Mouse (Mus musculus) MEL (cell line): ENCODE measurements around the gene Ell2. TPM values are rescaled to one million over a fixed set of nuclear protein-coding genes. Genes with fewer than 3 reads are reported as not detected.

Source experiments
- DNase-seq: peaks from one replicate; pipeline ENCODE4 v3.0.0; 2011; ENCODE audit warnings: low read depth, low spot score
- H3K27ac ChIP-seq: 2 replicates; pipeline ENCODE4 v1.5.1; 2012; ENCODE audit warnings: low read depth, mild to moderate bottlenecking, control low read depth, low read length, moderate library complexity; ENCODE audit not compliant: control insufficient read depth
- H3K27me3 ChIP-seq, 2 experiments: fragments of 150-350 bp in 1 of 2; sonication (generic) in 1 of 2; 2 replicates each; pipeline ENCODE4 v1.6.1; 2012; ENCODE audit warnings: low read length in 2 of 2, mild to moderate bottlenecking in 2 of 2, improper control_type of control experiment in 1 of 2, moderate library complexity in 1 of 2; ENCODE audit not compliant: insufficient read depth in 2 of 2, control insufficient read depth in 1 of 2
- H3K36me3 ChIP-seq, 2 experiments: 2 replicates each; pipeline ENCODE4 v1.6.1; 2012 to 2014; ENCODE audit warnings: low read length in 2 of 2, improper control_type of control experiment in 1 of 2, inconsistent platforms in 1 of 2, mild to moderate bottlenecking in 1 of 2; ENCODE audit not compliant: insufficient read depth in 2 of 2, control insufficient read depth in 1 of 2
- H3K4me1 ChIP-seq, 2 experiments: fragments of 150-350 bp in 1 of 2; sonication (generic) in 1 of 2; 2 replicates each; pipeline ENCODE4 v1.6.1; 2012; ENCODE audit warnings: low read length in 2 of 2, improper control_type of control experiment in 1 of 2, mild to moderate bottlenecking in 1 of 2; ENCODE audit not compliant: insufficient read depth in 2 of 2, control insufficient read depth in 1 of 2
- H3K4me3 ChIP-seq, 2 experiments: fragments of 150-350 bp in 1 of 2; sonication (generic) in 1 of 2; 2 replicates each; pipeline ENCODE4 v1.5.1; 2012; ENCODE audit warnings: low read depth in 2 of 2, low read length in 2 of 2, mild to moderate bottlenecking in 2 of 2, moderate library complexity in 2 of 2, control low read depth in 1 of 2, improper control_type of control experiment in 1 of 2; ENCODE audit not compliant: control insufficient read depth in 1 of 2, insufficient read depth in 1 of 2
- H3K79me2 ChIP-seq: 2 replicates; pipeline ENCODE4 v1.6.1; 2012; ENCODE audit warnings: mild to moderate bottlenecking, low read length, moderate library complexity; ENCODE audit not compliant: control insufficient read depth, poor library complexity, insufficient read depth
- H3K9ac ChIP-seq: 2 replicates; pipeline ENCODE4 v1.6.1; 2012; ENCODE audit warnings: low read depth, mild to moderate bottlenecking, control low read depth, low read length, moderate library complexity; ENCODE audit not compliant: control insufficient read depth, poor library complexity, severe bottlenecking
- H3K9me3 ChIP-seq: fragments of 150-350 bp; sonication (generic); replicated peaks from 2 replicates; pipeline ENCODE4 v1.6.1; 2012; ENCODE audit warnings: mild to moderate bottlenecking, low read length, improper control_type of control experiment, moderate library complexity; ENCODE audit not compliant: insufficient read depth
- CTCF ChIP-seq, 3 experiments: IDR thresholded peaks in 2 of 3; conservative IDR thresholded peaks in 1 of 3; 2 replicates each; pipeline ENCODE4 v1.5.1; 2011 to 2012; ENCODE audit warnings: low read length in 3 of 3, low read depth in 2 of 3, mild to moderate bottlenecking in 2 of 3, improper control_type of control experiment in 1 of 3, inconsistent platforms in 1 of 3, mixed read lengths in 1 of 3, moderate library complexity in 1 of 3; ENCODE audit not compliant: control insufficient read depth in 1 of 3, insufficient read depth in 1 of 3, poor library complexity in 1 of 3, severe bottlenecking in 1 of 3
- E2F4 ChIP-seq: IDR thresholded peaks from 2 replicates; pipeline ENCODE4 v1.6.1; 2011; ENCODE audit warnings: low read depth, low read length, improper control_type of control experiment, borderline replicate concordance
- ELF1 ChIP-seq: IDR thresholded peaks from 2 replicates; pipeline ENCODE4 v1.6.1; 2014; ENCODE audit warnings: low read depth, mild to moderate bottlenecking, inconsistent platforms, low read length, improper control_type of control experiment, moderate library complexity
- EP300 ChIP-seq, 2 experiments: IDR thresholded peaks; 2 replicates each; pipeline ENCODE4 v1.6.1; 2011; ENCODE audit warnings: improper control_type of control experiment in 2 of 2, low read length in 2 of 2, low read depth in 1 of 2, mild to moderate bottlenecking in 1 of 2
- GABPA ChIP-seq: IDR thresholded peaks from 2 replicates; pipeline ENCODE4 v1.6.1; 2012; ENCODE audit warnings: low read depth, mild to moderate bottlenecking, inconsistent platforms, low read length, improper control_type of control experiment, moderate library complexity
- JUND ChIP-seq: IDR thresholded peaks from 2 replicates; pipeline ENCODE4 v1.6.1; 2011; ENCODE audit warnings: low read depth, mild to moderate bottlenecking, improper control_type of control experiment, low read length
- KAT2A ChIP-seq: conservative IDR thresholded peaks from 2 replicates; pipeline ENCODE4 v1.6.1; 2012; ENCODE audit warnings: low read depth, low read length, improper control_type of control experiment, inconsistent platforms
- MAX ChIP-seq: IDR thresholded peaks from 2 replicates; pipeline ENCODE4 v1.6.1; 2011; ENCODE audit warnings: low read length, improper control_type of control experiment
- MAZ ChIP-seq: IDR thresholded peaks from 2 replicates; pipeline ENCODE4 v1.6.1; 2012; ENCODE audit warnings: low read depth, mild to moderate bottlenecking, inconsistent platforms, low read length, improper control_type of control experiment
- MXI1 ChIP-seq: IDR thresholded peaks from 2 replicates; pipeline ENCODE4 v1.6.1; 2011; ENCODE audit warnings: mild to moderate bottlenecking, low read depth, low read length, improper control_type of control experiment
- POLR2A ChIP-seq, 2 experiments: IDR thresholded peaks; 2 replicates each; pipeline ENCODE4 v1.6.1; 2011 to 2012; ENCODE audit warnings: low read length in 2 of 2, mild to moderate bottlenecking in 2 of 2, control low read depth in 1 of 2, improper control_type of control experiment in 1 of 2, low read depth in 1 of 2, moderate library complexity in 1 of 2; ENCODE audit not compliant: control insufficient read depth in 1 of 2, insufficient read depth in 1 of 2, poor library complexity in 1 of 2
- POLR2AphosphoS2 ChIP-seq: IDR thresholded peaks from 2 replicates; pipeline ENCODE4 v1.6.1; 2011; ENCODE audit warnings: low read length, improper control_type of control experiment
- RAD21 ChIP-seq: IDR thresholded peaks from 2 replicates; pipeline ENCODE4 v1.6.1; 2011; ENCODE audit warnings: mild to moderate bottlenecking, low read depth, low read length, improper control_type of control experiment
- RCOR1 ChIP-seq: IDR thresholded peaks from 2 replicates; pipeline ENCODE4 v1.6.1; 2012; ENCODE audit warnings: low read depth, mild to moderate bottlenecking, inconsistent platforms, low read length, improper control_type of control experiment
- SMC3 ChIP-seq: IDR thresholded peaks from 2 replicates; pipeline ENCODE4 v1.6.1; 2011; ENCODE audit warnings: low read depth, low read length, improper control_type of control experiment
- TAL1 ChIP-seq: IDR thresholded peaks from 2 replicates; pipeline ENCODE4 v1.6.1; 2012; ENCODE audit warnings: mild to moderate bottlenecking, inconsistent platforms, low read length, moderate library complexity, mixed read lengths
- TCF12 ChIP-seq: IDR thresholded peaks from 2 replicates; pipeline ENCODE4 v1.6.1; 2014; ENCODE audit warnings: low read depth, mild to moderate bottlenecking, inconsistent platforms, low read length, improper control_type of control experiment, moderate library complexity
- UBTF ChIP-seq: IDR thresholded peaks from 2 replicates; pipeline ENCODE4 v1.6.1; 2012; ENCODE audit warnings: low read depth, mild to moderate bottlenecking, inconsistent platforms, low read length, improper control_type of control experiment, moderate library complexity, borderline replicate concordance; ENCODE audit not compliant: insufficient read depth
- USF2 ChIP-seq, 2 experiments: IDR thresholded peaks; 2 replicates each; pipeline ENCODE4 v1.6.1; 2011 to 2012; ENCODE audit warnings: improper control_type of control experiment in 2 of 2, low read length in 2 of 2, borderline replicate concordance in 1 of 2, inconsistent platforms in 1 of 2, low read depth in 1 of 2, mild to moderate bottlenecking in 1 of 2; ENCODE audit not compliant: insufficient read depth in 1 of 2
- ZC3H11A ChIP-seq: IDR thresholded peaks from 2 replicates; pipeline ENCODE4 v1.6.1; 2012; ENCODE audit warnings: low read depth, mild to moderate bottlenecking, inconsistent platforms, low read length, improper control_type of control experiment
- ZKSCAN1 ChIP-seq: IDR thresholded peaks from 2 replicates; pipeline ENCODE4 v1.6.1; 2012; ENCODE audit warnings: low read depth, mild to moderate bottlenecking, inconsistent platforms, low read length, improper control_type of control experiment, moderate library complexity
- polyA plus RNA-seq, 2 experiments: library from polyadenylated mRNA; stranded (reverse) in 1 of 2; unstranded in 1 of 2; fragments of >175 nt in 1 of 2; fragments of >200 nt in 1 of 2; gene quantifications; 2 replicates each; pipeline versions ENCODE4 v1.2.1 to v1.2.4; 2012; ENCODE audit warnings: low replicate concordance in 2 of 2, low read depth in 1 of 2; ENCODE audit not compliant: insufficient read length in 2 of 2, insufficient read depth in 1 of 2, missing spikeins in 1 of 2
- total RNA-seq: library from RNA; depleted of rRNA; stranded (reverse); fragments of 300-350 nt; gene quantifications from 2 replicates; pipeline ENCODE4 v1.2.3, GENCODE M21; 2012

The Ell2 gene
- total and polyA plus RNA-seq, 3 experiments, result 25.0 to 77.1 (median 52.5) TPM

GRCm38 (mm10) chr13:75760859-75761548 lies 54.4 kb downstream of the Ell2 start:
- H3K36me3 ChIP-seq, result peaks cover 0 to 20% of the 10 kb centered on the region in 2 experiments; a peak in 2 of 4 replicates
- TF ChIP-seq ZKSCAN1 (peak; percentile 68; the same call in 1 of the 2 replicates), MXI1 (no peak)
- no peaks in the 10 kb centered on the region for H3K9me3 ChIP-seq
- H3K27ac ChIP-seq, result no peak overlapping the region
- no peak overlapping the region for H3K9ac ChIP-seq
- no peak overlapping the region for H3K4me3 ChIP-seq
- no peaks in the 10 kb centered on the region for H3K79me2 ChIP-seq
- no peaks in the 10 kb centered on the region for H3K27me3 ChIP-seq
- DNase-seq, result no peak
- H3K4me1 ChIP-seq, result no peaks in the 10 kb centered on the region

GRCm38 (mm10) chr13:75762759-75763158 lies 56.2 kb downstream of the Ell2 start:
- no peak for TF ChIP-seq JUND
- TF ChIP-seq CTCF (IDR thresholded peaks at IDR 0.05 in 2 of 3, conservative IDR thresholded peaks at IDR 0.05 in 1 of 3; ENCODE audit: control insufficient read depth in 1 of 3, insufficient read depth in 1 of 3, low read depth in 2 of 3, low read length in 3 of 3, poor library complexity in 1 of 3, severe bottlenecking in 1 of 3), result no peak
- no peak for TF ChIP-seq E2F4
- TF ChIP-seq UBTF, result no peak
- no peak for TF ChIP-seq SMC3
- TF ChIP-seq MXI1, result no peak
- TF ChIP-seq TCF12, result no peak
- TF ChIP-seq POLR2A (IDR thresholded peaks at IDR 0.05; ENCODE audit: control insufficient read depth in 1 of 2, insufficient read depth in 1 of 2, low read depth in 1 of 2, low read length in 2 of 2, poor library complexity in 1 of 2), result no peak
- TF ChIP-seq KAT2A, result no peak
- TF ChIP-seq EP300 (IDR thresholded peaks at IDR 0.05; ENCODE audit: low read depth in 1 of 2, low read length in 2 of 2), result no peak
- TF ChIP-seq TAL1, result no peak
- no peak for TF ChIP-seq MAZ
- Histone ChIP-seq H3K79me2 (no peaks in the 10 kb centered on the region), H3K27me3 (no peaks in the 10 kb centered on the region), H3K9me3 (no peaks in the 10 kb centered on the region), H3K4me3 (no peak overlapping the region), H3K9ac (no peak overlapping the region), H3K36me3 (peaks cover 0 to 17% of the 10 kb centered on the region in 2 experiments; a peak in 2 of 4 replicates), H3K4me1 (peaks cover 0 to 2% of the 10 kb centered on the region in 2 experiments; a peak in 2 of 4 replicates), H3K27ac (no peak overlapping the region)
- no peak for DNase-seq

- H3K36me3 ChIP-seq, result peaks cover 0 to 17% of the 10 kb centered on the region in 2 experiments; a peak in 2 of 4 replicates
- TF ChIP-seq GABPA, result no peak
- no peak for TF ChIP-seq MXI1
- TF ChIP-seq ZKSCAN1, result no peak
- no peak for TF ChIP-seq TCF12
- no peak for TF ChIP-seq MAX
- no peak for TF ChIP-seq RAD21
- no peak for TF ChIP-seq UBTF
- no peak for TF ChIP-seq POLR2AphosphoS2
- TF ChIP-seq USF2 (IDR thresholded peaks at IDR 0.05; ENCODE audit: borderline replicate concordance in 1 of 2, insufficient read depth in 1 of 2, low read depth in 1 of 2, low read length in 2 of 2), result no peak
- no peak for TF ChIP-seq MAZ
- TF ChIP-seq ELF1, result no peak
- no peak for TF ChIP-seq RCOR1
- no peak for TF ChIP-seq ZC3H11A
- TF ChIP-seq, all 39 proteins: peak for 0
- H3K27ac ChIP-seq, result no peak overlapping the region
- H3K79me2 ChIP-seq, result no peaks in the 10 kb centered on the region
- peaks cover 0 to 2% of the 10 kb centered on the region in 2 experiments; a peak in 2 of 4 replicates for H3K4me1 ChIP-seq
- no peaks in the 10 kb centered on the region for H3K9me3 ChIP-seq
- no peak overlapping the region for H3K4me3 ChIP-seq
- H3K9ac ChIP-seq, result no peak overlapping the region
- H3K27me3 ChIP-seq, result no peaks in the 10 kb centered on the region
- no peak for DNase-seq
These were observed 56.7 kb downstream of the Ell2 start for GRCm38 (mm10) chr13:75763280-75763679.
